In the genomic region with DNA sequence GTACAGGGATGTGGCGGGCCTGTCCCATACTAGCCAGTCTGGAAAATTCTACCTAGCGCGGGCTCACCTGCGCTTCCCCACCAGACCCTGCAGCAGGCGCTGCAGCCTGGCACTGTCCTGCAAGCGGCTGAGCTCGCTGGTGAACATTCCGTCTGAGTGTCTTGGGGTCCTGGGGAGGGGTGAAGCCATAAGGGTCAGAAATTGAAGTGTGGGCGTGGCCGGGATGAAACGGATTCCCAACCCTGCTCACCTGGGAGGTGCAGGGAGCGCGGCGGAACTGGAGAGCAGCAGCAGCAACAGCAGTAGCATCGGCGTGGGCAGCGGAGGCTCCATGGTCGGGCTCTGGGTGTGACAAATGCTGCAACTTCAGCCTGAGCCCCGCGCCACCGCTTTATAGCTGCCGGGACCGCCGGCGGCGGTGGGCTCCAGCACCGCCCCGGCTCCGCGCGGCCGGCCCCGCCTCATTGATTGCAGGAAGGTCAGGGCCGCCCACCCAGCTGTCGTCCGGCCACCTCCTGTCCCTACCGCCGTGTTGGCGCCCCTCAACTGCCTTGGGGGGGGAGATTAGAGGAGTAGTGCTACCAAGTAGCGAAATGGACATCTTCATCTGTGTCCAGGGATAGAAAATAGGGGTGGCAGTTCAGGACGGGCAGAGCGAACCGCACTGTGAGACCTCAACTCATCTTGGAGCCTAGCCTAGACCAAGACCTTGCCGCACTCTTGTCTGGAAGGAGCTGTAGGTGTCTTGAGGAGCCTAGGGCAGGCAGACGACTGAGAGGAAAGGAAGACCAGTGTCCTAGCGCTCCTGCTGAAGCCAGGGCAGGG, we compare ENCODE assay signal across 8 mouse cellular contexts. TPM values are rescaled to one million over a fixed set of nuclear protein-coding genes. Genes with fewer than 3 reads are reported as not detected.
A peak's percentile ranks its signal among the peaks of the same experiment; 100 is the strongest.
DNase-seq lines count a peak whose midpoint lies in the region; ATAC-seq and TF ChIP-seq lines count a peak whose summit lies in the region.

A gene (minus strand): TSS at position 368 of the 825 bp plus-strand sequence.

- peak; percentile 80 for ATAC-seq in midbrain, postnatal 0 days (ENCODE audit: low FRiP score)

- no peaks in the 10 kb centered on the region for H3K4me1 ChIP-seq in midbrain, postnatal 0 days (ENCODE audit: insufficient read depth, low read length)

- H3K27me3 ChIP-seq in midbrain, postnatal 0 days (ENCODE audit: insufficient read depth, low read length) = 0 out of 2 replicates have a peak, but pooled peaks cover 2% of the 10 kb centered on the region

- no peaks in the 10 kb centered on the region for H3K36me3 ChIP-seq in midbrain, postnatal 0 days (ENCODE audit: insufficient read depth, low read length)

- WGBS in large intestine, adult 2 months = 9% methylated on average over 46 of the region's 46 CpGs
- 1% methylated on average over 46 of the region's 46 CpGs for WGBS in midbrain, postnatal 0 days

- H3K9me3 ChIP-seq in midbrain, postnatal 0 days (ENCODE audit: low read length) = no peaks in the 10 kb centered on the region

- peak within 1 kb of the TSS; percentile 67 for H3K4me2 ChIP-seq in midbrain, postnatal 0 days (ENCODE audit: low read depth, low read length, poor library complexity, severe bottlenecking)

- peak; percentile 80 for TF ChIP-seq CTCF in midbrain, postnatal 0 days (IDR thresholded peaks at IDR 0.05)

- peak within 1 kb of the TSS; percentile 41 for H3K4me3 ChIP-seq in midbrain, postnatal 0 days (ENCODE audit: low read depth, low read length)

- H3K27ac ChIP-seq in midbrain, postnatal 0 days (ENCODE audit: low read depth, low read length) = no peak within 1 kb of the TSS

- peak within 1 kb of the TSS; percentile 40; the same call in 1 of the 2 replicates for H3K9ac ChIP-seq in midbrain, postnatal 0 days (replicated peaks; ENCODE audit: low read length, poor library complexity, severe bottlenecking)

- peak; percentile 49 for DNase-seq in kidney, adult 11 months
- DNase-seq in kidney, adult 9 months = no peak
- DNase-seq in cerebellum, adult 18-20 months = peak; percentile 64 to 73
- DNase-seq in forelimb bud, embryonic 11.5 days (ENCODE audit: low read depth, low spot score) = peak; percentile 64
- DNase-seq in large intestine, adult 2 months (ENCODE audit: low read depth, low spot score) = no peak
- peak; percentile 66 for DNase-seq in midbrain, postnatal 0 days (ENCODE audit: low spot score)
- DNase-seq in spleen, adult 18-20 months = no peak
- DNase-seq in layer of hippocampus, adult 8-10 months (ENCODE audit: low spot score in 2 of 2) = no peak

RNA-seq across cellular contexts. Expression of the gene that starts here (rescaled TPM):
- 226 and 321 TPM in 2 replicates for polyA plus RNA-seq in large intestine, adult 2 months (2012; rRNA removed)
- 1.5 and 2.5 TPM in 2 replicates for total RNA-seq in midbrain, postnatal 0 days (2014; rRNA removed)
- 3.3 and 4.3 TPM in 2 replicates for polyA plus RNA-seq in midbrain, postnatal 0 days (2015; fragmentation: Nextera tagmentation; extraction: Ambion mirVana)
- total RNA-seq in layer of hippocampus, adult 8-10 months (2022) = not detected

Comparison
In these comparisons a context has a peak if more than half of its experiments do, and no peak if none do; other contexts are left out.
1. RNA of the gene that starts here (polyA plus RNA-seq): 226 to 321 TPM in large intestine, adult 2 months; 3.3 to 4.3 TPM in midbrain, postnatal 0 days; every median in the first group is over 10 times any median in the second.
2. DNase-seq: peak in kidney, adult 11 months (single experiment), cerebellum, adult 18-20 months (2 of 2), forelimb bud, embryonic 11.5 days (single experiment) and midbrain, postnatal 0 days (single experiment); none in kidney, adult 9 months (single experiment), large intestine, adult 2 months (single experiment), spleen, adult 18-20 months (0 of 2) and layer of hippocampus, adult 8-10 months (0 of 2).